Mouse (Mus musculus) heart, postnatal 4 days (tissue): Measurements from ENCODE around the gene Prkce. TPM values are rescaled to one million over a fixed set of nuclear protein-coding genes. Genes with fewer than 3 reads are reported as not detected.

Experiments used
- total RNA-seq, 2 experiments: library from RNA; stranded (reverse); gene quantifications; 2 replicates each; pipeline ENCODE4 v1.2.3; 2021

Prkce gene
- total RNA-seq, 2 experiments from 2014 or later: 33.8 to 35.5 TPM

Other genes starting within 250 kb of the Prkce start
- gene Srbd1, start 22.6 kb upstream of the Prkce start, total RNA-seq: 10 to 100 TPM; 19.5 to 19.9 TPM